Mouse (Mus musculus): ENCODE measurements around the gene Crocc.

Crocc gene

DNA sequence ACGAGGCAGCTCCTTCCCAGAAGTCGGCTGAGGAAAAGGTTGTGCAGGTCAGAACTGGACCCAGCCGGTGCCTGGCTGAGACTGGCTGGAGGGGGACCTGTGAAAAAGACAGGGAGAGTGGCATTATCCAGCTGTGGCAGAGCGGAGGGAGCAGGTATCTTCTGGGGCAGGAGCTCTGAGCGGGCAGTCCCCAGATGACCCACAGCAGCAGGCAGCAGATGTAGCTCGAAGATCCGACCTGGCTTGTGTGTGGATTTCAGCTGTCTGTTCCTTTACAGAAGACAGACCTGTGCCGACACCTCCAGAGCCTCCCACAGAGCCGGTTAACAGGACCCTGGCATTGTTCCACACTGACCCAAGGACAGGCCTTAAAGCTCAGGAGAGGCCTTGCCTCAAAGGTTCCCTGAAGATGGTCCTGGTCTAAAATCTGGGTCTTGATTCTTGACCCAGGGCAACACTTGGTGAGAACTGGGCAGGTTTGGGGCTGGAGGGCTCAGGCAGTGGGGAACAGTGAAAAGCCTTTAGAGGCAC lies 7.2 kb upstream of the Crocc start:
- no peak for DNase-seq (ENCODE audit: low spot score in 2 of 2)

GRCm38 (mm10) chr4:141066709-141067515 lies 6.6 kb upstream of the Crocc start:
- DNase-seq (ENCODE audit: low spot score in 2 of 2), result no peak

DNA sequence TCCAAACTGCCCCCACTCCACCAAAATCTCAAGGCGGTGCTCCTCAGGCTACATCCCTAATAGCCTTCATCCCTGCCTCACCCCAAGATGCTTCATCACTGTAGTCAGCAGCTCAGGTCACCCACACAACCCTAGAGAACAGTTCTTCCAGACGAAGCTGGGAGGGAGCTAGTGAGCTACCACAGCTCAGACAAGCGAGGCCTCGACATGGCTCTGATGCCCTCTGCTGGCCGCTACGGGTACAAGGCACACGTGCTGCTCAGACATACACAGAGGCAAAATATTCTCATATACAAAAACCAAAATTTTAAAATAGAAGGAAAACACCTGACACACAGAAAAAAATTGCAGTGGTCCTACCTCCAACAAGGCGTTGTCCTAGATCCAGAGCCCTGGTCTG lies 4.8 kb upstream of the Crocc start:
- peak; percentile 41 to 54 for DNase-seq (ENCODE audit: low spot score in 2 of 2)

DNA sequence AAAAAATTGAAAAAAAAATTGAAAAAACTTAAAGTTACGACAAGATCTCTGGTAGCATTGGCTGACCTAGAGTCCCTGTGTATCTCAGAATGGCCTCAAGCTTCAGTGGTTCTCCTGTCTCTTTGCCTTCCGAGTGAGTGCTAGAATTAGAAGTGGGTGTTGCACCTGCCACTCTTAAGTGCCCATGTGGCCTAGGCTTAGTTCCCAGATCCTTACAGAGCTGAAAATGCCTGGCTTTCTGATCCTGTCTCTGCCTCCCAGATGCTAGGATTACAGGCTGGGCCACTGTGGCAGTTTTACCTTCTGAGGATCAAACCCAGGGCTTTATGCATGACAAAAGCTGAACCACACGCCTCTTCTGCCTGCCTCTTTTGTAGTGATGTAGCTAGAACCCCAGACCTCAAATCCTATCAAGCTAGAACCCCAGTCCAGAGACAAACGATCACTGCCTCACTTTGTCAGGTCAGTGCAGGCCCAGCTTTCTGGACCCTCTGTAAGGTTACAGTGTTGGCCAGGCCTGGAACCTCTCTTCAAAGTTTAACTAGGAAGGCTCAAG lies 3.8 kb upstream of the Crocc start:
- no peak for DNase-seq (ENCODE audit: low spot score in 2 of 2)

- DNase-seq (ENCODE audit: low spot score in 2 of 2), result no peak
Measured at GRCm38 (mm10) chr4:141059616-141060425, 529 bp downstream of the Crocc start.

- DNase-seq (ENCODE audit: low spot score in 2 of 2), result no peak
Measured at GRCm38 (mm10) chr4:141058835-141059234, 1.5 kb downstream of the Crocc start.

DNA sequence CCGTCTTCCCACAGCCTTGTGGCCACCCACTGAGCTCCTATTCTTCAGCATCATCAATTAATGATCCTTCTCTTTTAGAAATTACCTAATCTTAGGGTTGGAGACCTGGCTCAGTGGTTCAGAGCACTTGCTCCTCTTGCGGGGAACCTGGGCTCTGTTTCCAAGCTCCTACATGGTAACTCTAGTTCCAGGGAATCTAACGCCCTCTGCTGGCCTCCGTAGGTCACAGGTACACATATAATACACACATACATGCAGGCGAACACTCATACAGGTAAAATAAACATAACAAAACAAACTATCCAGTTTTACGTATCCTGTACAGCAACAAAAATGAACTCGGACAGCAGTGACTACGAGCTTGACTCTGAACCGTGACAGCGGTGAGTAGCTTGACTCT lies 3.4 kb downstream of the Crocc start:
- DNase-seq (ENCODE audit: low spot score in 2 of 2), result no peak

- no peak for DNase-seq (ENCODE audit: low spot score in 2 of 2)
Measured at GRCm38 (mm10) chr4:141053568-141054161, 6.7 kb downstream of the Crocc start.

GRCm38 (mm10) chr4:141053138-141053537 lies 7.2 kb downstream of the Crocc start:
- no peak for DNase-seq (ENCODE audit: low spot score in 2 of 2)

- no peak for DNase-seq (ENCODE audit: low spot score in 2 of 2)
Measured at GRCm38 (mm10) chr4:141052442-141052841, 7.9 kb downstream of the Crocc start.

DNA sequence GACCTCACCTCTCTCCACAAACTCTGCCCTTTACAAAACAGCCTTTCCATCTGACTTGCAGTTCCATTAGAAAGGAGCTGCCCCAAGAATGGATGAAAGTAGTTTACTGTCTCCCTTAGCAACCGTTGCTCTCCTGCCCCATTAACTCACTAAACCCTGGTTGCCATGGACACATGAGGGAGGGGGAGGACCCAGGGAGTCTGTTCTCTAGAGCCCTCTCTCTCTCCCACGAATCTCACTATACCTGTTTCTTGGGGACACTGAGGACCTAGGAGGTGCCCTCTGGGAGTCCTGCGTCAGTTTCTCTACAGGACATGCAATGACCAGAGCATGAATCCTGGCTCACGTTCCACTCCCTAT lies 10.9 kb downstream of the Crocc start:
- DNase-seq (ENCODE audit: low spot score in 2 of 2), result no peak

GRCm38 (mm10) chr4:141048810-141049475 lies 11.4 kb downstream of the Crocc start:
- DNase-seq (ENCODE audit: low spot score in 2 of 2), result no peak

DNA sequence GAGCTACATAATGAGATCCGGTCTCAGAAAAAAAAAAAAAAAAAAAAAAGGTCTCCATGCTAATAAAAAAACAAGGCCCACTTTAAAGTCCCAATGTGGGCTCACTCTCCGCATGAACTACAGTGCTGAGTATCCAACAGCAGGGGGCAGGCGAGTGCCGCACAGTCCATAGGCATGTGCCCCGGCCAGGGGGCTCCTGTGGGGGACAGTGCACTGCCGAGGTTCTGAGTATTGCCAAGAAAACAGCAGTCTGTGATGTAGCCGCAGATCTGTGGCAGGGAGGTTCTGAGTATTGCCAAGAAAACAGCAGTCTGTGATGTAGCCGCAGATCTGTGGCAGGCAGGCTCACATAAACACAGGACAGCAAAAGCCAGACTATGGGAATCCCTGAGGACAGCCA lies 15.5 kb downstream of the Crocc start:
- DNase-seq (ENCODE audit: low spot score in 2 of 2), result peak in 1 of 2 experiments; percentile 27

DNA sequence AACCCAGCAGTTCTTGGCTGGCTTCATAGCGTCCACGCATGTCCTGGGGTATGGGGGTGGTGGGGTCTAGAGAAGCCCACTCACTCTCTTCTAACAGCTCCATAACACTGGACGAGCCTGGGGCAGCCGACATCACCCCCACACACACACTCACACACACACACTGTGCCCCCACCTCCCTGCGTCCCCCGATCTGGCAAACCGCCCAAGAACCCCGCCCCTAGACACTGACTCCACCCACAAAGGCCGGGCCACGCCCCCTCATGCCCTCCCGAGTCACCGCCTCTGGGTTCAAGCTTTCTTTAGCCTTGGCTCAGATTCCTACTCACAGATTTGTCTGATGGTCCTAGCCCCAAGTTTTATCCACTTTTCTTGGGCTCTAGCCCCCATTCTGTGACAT lies 19.2 kb downstream of the Crocc start:
- no peak for DNase-seq (ENCODE audit: low spot score in 2 of 2)

- peak; percentile 34 to 39 for DNase-seq (ENCODE audit: low spot score in 2 of 2)
Measured at GRCm38 (mm10) chr4:141033606-141034549, 26.5 kb downstream of the Crocc start.

DNA sequence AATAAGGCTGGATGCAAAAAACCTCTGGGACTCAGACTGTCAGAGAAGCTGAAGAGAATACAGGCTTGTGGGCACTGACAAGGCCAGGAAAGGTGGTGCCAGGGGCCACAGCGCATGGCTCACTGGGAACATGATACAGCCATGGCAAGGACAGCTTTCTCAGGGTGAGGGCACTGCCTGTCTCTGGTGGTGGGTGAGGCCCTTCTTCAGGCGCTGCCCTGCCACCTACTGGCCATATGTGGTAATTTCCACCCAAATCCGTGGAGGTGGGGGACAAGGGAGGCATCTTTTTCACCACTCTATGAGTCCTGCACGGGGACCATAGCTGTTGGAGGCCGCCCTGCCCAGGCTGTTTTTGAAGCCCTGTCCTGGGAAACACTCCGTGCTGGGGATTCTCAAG lies 28.6 kb downstream of the Crocc start:
- peak; percentile 55 to 59 for DNase-seq (ENCODE audit: low spot score in 2 of 2)

- DNase-seq (ENCODE audit: low spot score in 2 of 2), result no peak
Measured at GRCm38 (mm10) chr4:141030541-141031206, 29.7 kb downstream of the Crocc start.

GRCm38 (mm10) chr4:141024992-141025391 lies 35.4 kb downstream of the Crocc start:
- DNase-seq (ENCODE audit: low spot score in 2 of 2), result no peak

DNA sequence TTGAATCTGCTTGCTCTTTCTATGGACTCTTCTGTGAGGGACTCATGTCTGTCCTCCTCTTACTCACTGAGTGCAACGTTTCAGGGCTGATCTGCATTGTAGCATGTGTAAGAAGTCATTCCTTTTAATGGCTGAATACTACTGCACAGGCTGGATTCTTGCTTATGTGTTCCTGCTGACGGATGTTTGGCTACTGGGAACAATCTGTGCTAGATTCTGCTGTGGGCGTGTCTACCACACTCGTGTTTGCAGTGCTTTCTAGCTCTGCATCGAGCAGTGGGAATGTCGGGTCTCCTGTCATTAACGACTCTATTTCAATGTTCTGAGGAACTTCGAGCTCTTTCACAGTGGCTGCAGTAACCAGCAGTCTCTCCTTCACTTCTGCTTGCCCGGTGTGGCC lies 36.3 kb downstream of the Crocc start:
- DNase-seq (ENCODE audit: low spot score in 2 of 2), result no peak

DNA sequence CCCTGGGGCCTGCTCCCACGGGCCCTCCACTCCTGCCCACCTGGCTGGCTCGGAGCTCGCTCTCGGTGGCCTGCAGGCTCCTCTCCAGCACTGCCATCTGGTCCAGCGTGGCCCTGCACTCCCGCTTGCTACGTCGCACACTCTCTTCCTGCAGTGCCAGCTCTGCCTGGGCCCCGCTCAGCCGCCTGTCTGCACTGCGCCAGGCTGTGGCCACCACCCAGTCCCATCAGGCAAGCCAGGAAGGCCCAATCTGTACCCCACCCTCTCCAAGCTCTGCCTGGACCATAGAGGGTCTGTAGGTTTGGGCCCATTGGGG lies 38.8 kb downstream of the Crocc start:
- no peak for DNase-seq (ENCODE audit: low spot score in 2 of 2)
